Mouse (Mus musculus): ENCODE measurements around the gene Dhrs11.

Gene Dhrs11

GRCm38 (mm10) chr11:84823484-84823897 lies 5.3 kb downstream of the Dhrs11 start:
- DNase-seq (ENCODE audit: low spot score), result no peak

- DNase-seq (ENCODE audit: low spot score), result no peak
Measured at GRCm38 (mm10) chr11:84822487-84822886, 6.3 kb downstream of the Dhrs11 start.

- DNase-seq (ENCODE audit: low spot score), result no peak
Measured at GRCm38 (mm10) chr11:84821131-84821770, 7.5 kb downstream of the Dhrs11 start.

GRCm38 (mm10) chr11:84818961-84819692 lies 9.7 kb downstream of the Dhrs11 start, which contains the start of gene Mrm1:
Gene Mrm1 (minus strand): TSS chr11:84819515.
- DNase-seq (ENCODE audit: low spot score), result peak; percentile 97

- peak; percentile 86 for DNase-seq (ENCODE audit: low spot score)
Measured at GRCm38 (mm10) chr11:84818085-84818960, 10.5 kb downstream of the Dhrs11 start.

- DNase-seq (ENCODE audit: low spot score), result no peak
Measured at GRCm38 (mm10) chr11:84817362-84817761, 11.4 kb downstream of the Dhrs11 start.

GRCm38 (mm10) chr11:84813724-84814510 lies 14.9 kb downstream of the Dhrs11 start:
- DNase-seq (ENCODE audit: low spot score), result peak; percentile 56

- no peak for DNase-seq (ENCODE audit: low spot score)
Measured at GRCm38 (mm10) chr11:84804373-84804772, 24.4 kb downstream of the Dhrs11 start.

GRCm38 (mm10) chr11:84797627-84798353 lies 31.0 kb downstream of the Dhrs11 start:
- DNase-seq (ENCODE audit: low spot score), result peak; percentile 46

GRCm38 (mm10) chr11:84797026-84797425 lies 31.8 kb downstream of the Dhrs11 start:
- DNase-seq (ENCODE audit: low spot score), result no peak

GRCm38 (mm10) chr11:84794496-84795113 lies 34.2 kb downstream of the Dhrs11 start:
- peak; percentile 29 for DNase-seq (ENCODE audit: low spot score)

- DNase-seq (ENCODE audit: low spot score), result no peak
Measured at GRCm38 (mm10) chr11:84793545-84793944, 35.2 kb downstream of the Dhrs11 start.

- no peak for DNase-seq (ENCODE audit: low spot score)
Measured at GRCm38 (mm10) chr11:84790383-84790782, 38.4 kb downstream of the Dhrs11 start.

GRCm38 (mm10) chr11:84780143-84780870 lies 48.5 kb downstream of the Dhrs11 start:
- no peak for DNase-seq (ENCODE audit: low spot score)

- DNase-seq (ENCODE audit: low spot score), result no peak
Measured at GRCm38 (mm10) chr11:84775560-84775959, 53.2 kb downstream of the Dhrs11 start.

- no peak for DNase-seq (ENCODE audit: low spot score)
Measured at GRCm38 (mm10) chr11:84774870-84775514, 53.8 kb downstream of the Dhrs11 start.
